Mouse (Mus musculus) activated CD4-positive, CD25-positive, alpha-beta regulatory T cell (primary cell): ENCODE results near the gene Vmn1r208. TPM values are rescaled to one million over a fixed set of nuclear protein-coding genes. Genes with fewer than 3 reads are reported as not detected.

Experiments
- polyA plus RNA-seq, 2 experiments: library from polyadenylated mRNA; unstranded; fragments of 100-300 nt; shearing (Covaris generic); gene quantifications; one replicate each; pipeline ENCODE4 v1.2.1; 2017

The Vmn1r208 gene
- under 1 TPM in 1 of 2 experiments, not detected in 1; 0.23 TPM for polyA plus RNA-seq

GRCm38 (mm10) chr13:22777300-22777699 is at the start of gene Vmn1r208:
Vmn1r208 (minus strand) TSS chr13:22777400.

GRCm38 (mm10) chr13:22809582-22809981 is 32.4 kb upstream of the Vmn1r208 start, which contains the start of gene Vmn1r209:
Vmn1r209 (minus strand) TSS chr13:22809682.

GRCm38 (mm10) chr13:22729529-22729928 is 47.7 kb downstream of the Vmn1r208 start, which contains the start of gene Vmn1r207-ps:
Vmn1r207-ps (minus strand) TSS chr13:22729629.

Other genes starting within 250 kb of the Vmn1r208 start
- gene Vmn1r204, start 224.2 kb downstream of the Vmn1r208 start, polyA plus RNA-seq: under 1 TPM in 1 of 2 experiments, not detected in 1; 0.06 TPM
- not detected for gene Vmn1r205, start 184.4 kb downstream of the Vmn1r208 start, polyA plus RNA-seq
- under 1 TPM in 1 of 2 experiments, not detected in 1; 0.14 TPM for gene Vmn1r206, start 153.1 kb downstream of the Vmn1r208 start, polyA plus RNA-seq
- not detected for gene Vmn1r207-ps, start 47.8 kb downstream of the Vmn1r208 start, polyA plus RNA-seq
- gene Vmn1r209, start 32.3 kb upstream of the Vmn1r208 start, polyA plus RNA-seq: under 1 TPM in 1 of 2 experiments, not detected in 1; 0.26 TPM
- not detected for gene Vmn1r210, start 53.9 kb upstream of the Vmn1r208 start, polyA plus RNA-seq
- gene Vmn1r211, start 80.2 kb upstream of the Vmn1r208 start, polyA plus RNA-seq: under 1 TPM in 1 of 2 experiments, not detected in 1; 0.28 TPM
- not detected for gene Vmn1r212, start 106.8 kb upstream of the Vmn1r208 start, polyA plus RNA-seq
- under 1 TPM in 1 of 2 experiments, not detected in 1; 0.11 TPM for gene Vmn1r213, start 230.3 kb upstream of the Vmn1r208 start, polyA plus RNA-seq